Mouse (Mus musculus) R1 (cell line): Measurements from ENCODE around the gene Msi2.

Experiments used
- DNase-seq: peaks from one replicate; pipeline ENCODE4 v3.0.0-alpha.2; 2018; ENCODE audit warnings: low read depth, low spot score

The Msi2 gene

DNA sequence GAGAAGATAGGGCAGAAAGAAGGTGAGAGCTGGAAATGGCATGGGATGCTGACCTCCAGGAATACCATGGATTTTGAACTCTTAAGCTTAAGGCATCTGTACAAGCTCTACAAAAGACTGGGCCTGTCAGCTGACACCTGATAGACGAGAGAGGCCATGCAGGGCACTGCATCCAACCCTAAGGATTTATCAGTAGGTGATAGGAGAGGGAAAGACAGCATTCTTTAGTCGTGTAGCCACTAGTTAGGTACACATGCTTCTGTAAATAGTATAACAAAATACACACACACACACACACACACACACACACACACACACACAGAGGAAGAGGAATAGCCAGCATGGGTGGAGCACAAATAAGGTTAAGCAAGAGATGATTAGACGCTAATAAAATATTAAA is 269.7 kb downstream of the Msi2 start:
- no peak for DNase-seq

DNA sequence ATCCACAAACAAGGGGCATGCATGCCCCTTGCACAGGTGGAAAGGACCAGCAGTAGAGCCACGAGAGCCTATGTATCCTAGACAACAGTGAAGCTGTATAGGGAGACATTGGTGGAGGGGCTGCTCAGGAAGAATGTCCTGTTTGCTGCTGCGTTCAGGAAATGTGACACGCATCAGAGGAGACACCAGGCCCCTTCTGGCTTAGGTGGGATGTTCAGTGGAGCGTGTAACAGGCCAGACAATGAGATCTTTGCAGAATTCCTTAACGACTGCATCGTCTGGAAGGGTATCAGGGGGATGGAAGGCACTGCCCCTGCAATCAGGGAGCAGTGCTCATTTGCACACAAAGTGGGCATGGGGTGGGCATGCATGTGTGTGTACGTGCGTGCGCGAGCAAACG is 271.0 kb downstream of the Msi2 start:
- DNase-seq: no peak

DNA sequence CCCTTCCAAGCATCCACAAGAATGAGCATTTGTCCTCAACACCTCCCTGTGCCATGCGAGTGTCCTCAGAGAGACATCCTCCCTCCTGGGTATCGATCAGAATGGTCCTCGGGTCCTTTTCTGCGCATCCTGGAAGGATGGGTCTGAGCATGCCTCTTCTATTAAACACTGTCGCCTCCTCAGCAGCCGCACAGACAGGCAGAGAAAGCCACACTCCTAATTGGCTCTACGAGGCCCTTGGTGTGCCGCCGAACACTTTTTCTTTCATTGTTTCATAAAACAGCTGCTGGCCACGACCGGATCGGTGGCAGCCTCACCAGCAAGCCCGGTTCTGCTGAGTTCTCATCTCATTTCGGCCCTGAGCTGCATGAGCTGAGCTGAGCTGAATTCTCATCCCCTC is 274.4 kb downstream of the Msi2 start:
- DNase-seq: no peak

DNA sequence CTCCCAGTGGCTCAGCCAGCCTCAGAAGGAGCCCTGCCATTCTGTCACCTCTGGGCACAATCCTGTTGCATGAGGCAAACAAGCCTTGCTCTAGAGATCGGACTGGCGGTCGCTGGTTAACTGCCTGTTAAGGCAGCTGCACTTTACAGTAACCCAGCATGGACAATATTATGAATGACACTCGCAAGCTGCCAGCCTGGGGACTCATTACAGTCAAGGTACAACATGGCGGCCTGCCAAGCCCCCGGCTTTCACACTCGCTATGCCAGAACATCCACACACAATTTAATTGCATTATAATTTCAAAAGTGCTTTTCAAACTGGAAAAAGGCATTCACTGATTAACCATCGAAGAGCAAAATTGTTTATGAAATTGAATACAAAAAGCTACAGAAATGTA is 275.0 kb downstream of the Msi2 start:
- DNase-seq: no peak

DNA sequence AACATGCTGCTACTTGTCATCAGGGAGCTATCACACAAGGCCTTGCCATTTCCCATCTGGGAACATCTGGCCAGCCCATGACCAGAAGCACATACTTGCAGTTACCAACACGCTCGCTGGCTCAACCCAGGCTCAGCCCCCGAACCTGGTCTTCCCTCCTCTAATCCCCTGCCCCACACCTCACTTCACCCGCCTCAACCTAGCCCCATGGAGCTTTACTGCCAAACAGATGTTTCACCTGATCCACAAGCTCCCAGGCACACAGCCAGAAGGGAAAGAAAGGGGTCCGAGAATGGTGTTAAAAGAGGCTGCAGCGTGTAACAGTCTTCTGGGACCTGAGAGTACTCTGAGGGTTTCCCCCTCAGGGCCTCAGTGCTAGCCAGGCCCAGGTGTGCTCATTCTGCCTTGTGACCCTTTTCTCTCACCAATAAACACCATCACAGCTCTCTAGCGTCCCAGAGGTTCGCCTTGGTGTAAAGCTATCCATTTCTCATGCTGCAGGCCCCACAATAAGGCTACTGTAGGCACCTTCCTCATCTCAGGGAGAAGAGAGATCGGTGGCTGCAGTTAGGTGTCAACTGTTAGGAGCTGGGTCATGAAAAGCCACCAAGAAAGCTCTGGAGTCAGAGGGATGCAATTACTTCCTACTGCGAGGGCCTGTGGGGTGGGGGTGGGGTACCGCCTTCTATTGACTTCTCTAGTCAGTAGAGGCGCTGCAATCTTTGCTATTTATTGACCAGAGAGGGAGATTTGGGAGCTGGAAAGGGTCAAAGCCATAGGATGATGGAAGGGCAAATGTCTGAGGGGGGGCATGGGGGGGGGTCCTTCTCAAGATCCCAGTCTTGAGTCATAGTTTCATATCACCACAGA is 276.2 kb downstream of the Msi2 start:
- DNase-seq: peak; percentile 35

DNA sequence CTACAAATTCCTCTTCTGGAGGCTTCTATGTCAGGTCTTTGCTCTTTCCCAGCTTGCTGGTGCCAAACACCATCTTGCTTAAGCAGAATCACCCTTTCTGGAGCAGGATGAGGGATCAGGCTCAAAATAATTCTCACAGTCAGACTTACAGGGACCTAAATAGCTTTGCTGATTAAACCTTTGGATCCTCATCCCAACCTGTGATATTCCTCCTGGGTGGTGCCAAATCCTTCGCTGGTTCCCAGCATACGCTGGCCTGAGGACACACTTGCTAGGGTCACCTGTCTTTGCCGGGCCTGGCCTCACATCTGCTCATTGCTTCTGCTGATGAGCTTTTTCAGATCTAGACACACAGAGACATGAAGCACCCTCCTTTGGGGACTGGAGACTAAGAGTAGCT is 279.7 kb downstream of the Msi2 start:
- DNase-seq: no peak

DNA sequence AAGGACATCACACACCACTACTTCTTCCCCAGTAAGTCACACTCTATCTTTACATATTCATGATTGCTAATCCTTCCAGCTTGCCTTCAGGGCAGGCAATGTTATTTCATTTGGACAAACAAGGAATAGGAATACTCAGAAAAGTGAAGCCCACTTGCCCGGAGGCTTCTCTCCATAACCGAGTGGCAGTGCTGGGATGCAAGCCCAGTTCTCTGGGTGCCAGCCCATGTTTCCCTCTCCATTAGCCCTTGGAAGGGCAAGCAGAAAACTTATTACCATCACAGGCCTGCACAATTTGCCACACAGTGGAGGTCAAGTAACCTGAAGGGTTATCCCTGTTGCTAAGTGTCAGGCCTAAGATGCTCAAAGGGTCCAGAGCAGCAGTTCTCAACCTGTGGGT is 281.7 kb downstream of the Msi2 start:
- no peak for DNase-seq

DNA sequence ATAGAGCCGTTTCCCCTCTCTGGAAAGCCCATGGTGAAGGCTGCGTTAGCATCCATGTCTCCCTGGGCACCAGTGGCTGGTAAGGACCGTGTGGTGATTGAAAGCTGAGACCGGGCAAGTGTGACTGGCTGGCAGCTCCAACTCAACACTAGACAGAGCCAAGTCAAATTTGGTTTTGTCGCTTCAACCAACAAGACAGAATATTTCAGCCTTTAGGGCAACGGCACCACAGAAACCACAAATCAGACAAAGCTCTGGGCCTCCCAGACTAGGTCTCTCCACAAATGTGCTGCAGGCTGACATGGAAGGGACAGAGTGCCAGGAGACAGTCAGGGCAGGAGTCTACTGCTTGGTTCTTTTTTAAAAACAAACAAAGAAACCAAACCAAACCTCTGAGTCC is 282.8 kb downstream of the Msi2 start:
- DNase-seq: no peak

DNA sequence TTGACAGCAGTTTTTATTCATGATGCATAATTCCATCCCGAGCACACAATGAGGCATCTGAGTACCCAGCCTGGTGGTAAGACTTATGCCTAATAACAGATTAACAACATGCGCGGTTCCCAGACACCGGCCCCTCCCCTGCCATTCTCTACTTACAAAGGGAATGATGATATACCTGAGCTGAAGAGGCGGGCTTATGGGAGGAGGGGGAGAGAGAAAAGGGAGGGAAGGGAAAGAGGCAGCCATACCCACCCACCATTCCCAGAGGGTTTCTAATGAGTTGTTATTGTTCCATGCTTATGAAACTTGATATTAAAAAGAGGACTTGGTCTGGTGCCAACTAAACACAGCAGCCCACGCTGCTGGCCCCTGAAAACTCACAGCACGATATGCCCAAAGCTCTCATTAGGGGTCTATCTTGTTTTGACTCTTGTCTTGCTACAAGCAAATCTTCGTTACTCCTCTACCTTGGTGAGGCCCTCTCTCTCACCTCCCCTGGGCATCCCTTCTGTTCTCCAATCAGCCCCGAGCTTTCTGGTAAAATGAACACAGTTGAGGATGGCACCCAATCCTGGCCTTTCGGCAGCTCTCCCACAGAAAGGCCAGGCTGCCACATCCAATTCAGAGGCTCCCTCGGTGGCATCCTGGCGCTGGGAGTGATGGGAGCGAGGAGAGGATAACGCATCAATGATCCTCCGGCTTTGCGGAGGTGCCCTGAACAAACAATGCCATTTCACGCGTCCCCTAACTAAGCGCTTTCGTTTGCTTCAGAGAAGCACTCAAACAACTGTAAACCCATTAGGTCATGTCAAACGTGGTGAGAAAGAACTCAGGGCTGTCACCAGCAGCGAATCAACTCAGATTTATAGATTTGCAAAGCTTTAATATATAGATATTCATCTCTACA is 286.7 kb downstream of the Msi2 start:
- no peak for DNase-seq

DNA sequence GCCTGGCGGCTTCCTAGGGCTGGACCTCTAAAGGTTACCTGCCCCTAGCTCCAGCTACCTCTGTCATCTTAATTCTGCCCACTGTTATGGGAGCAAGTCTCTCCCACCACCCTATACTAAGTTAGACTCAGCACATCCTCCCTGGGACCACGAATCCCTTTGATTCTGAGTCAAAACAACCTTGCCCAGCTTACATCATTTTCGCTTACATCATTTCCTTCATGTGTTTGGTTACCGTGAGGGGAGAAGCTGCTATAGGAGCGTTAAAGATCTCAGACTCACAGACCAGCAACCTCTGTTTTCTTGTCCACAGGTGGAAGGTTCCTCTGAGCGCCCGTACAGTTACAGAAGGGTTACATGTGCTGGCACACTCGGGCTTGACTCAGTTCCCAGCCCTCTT is 288.0 kb downstream of the Msi2 start:
- DNase-seq: no peak

DNA sequence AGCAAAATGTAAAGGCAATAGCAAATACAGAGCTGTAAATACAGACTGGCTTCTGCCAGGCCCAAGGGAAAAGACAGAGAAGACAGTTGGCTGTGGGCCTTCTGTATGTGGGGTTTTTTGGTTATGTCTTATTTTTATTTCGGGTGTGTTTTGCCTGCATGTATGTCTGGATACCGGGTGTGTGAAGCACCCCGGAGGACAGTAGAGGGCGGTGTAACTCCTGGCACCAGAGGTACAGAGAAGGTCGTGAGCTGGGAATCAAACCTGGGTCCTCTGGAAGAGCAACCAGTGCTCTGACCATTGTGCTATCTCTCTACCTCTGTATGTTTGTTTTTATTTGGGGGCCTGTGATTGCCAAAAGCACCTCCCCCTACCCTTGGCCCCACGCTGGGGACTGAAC is 288.6 kb downstream of the Msi2 start:
- peak; percentile 53 for DNase-seq

DNA sequence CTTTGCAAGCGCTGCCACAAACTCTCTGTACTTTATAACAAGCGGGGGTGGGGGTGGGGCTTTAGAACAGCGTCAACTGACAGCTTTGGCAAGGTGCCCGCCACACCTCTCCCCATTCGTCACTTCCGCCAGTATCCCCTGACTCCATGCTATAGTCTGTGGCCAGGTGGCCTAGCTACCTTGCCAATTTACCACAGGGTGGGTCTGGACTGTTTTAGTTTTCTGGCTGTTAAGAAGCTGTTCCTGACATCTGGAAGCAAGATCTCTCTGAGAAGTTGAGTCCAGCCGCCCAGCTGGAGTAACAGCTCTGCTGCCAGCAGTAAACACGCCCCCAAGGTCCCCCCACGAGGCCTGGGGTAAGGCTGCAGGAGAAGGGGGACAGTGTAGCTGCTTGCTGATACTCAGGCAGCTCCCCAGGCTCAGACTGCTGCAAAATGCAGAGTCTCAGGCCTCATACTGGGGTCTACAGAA is 292.6 kb downstream of the Msi2 start:
- no peak for DNase-seq

DNA sequence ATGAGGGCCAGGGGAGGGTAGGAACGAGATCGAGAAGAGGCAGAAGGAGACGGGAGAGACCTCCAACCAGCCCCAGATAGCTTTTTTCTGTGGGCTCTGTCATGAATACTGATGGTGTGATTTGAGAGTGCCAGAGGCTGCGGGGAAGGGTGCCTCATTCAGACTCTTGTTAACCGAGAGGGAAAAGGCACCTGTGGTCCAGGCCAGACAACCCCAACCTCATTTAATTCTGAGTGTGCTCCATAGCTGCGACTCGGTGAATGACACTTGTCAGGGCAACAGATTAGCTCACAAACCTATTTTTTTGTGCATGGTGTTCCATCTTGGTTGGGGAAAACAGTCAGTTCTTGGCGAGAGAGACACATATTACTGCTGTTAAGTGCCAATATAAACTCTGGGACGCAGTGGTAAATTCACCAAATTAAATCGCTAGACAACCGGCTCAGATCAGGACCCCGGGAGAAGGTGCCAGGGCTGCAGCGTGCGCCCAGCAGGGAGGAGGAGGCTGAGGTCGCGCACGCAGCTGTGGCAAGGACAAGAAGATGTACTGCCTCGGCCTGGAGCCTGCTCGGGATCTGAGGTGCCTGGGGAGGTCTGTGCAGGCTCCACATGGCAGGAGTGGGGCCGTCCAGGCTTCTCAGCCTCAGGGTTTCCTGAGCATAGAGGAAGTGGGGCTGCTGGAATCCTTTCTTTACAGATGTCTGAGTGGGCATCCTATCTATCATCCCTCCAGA is 294.1 kb downstream of the Msi2 start:
- DNase-seq: no peak

DNA sequence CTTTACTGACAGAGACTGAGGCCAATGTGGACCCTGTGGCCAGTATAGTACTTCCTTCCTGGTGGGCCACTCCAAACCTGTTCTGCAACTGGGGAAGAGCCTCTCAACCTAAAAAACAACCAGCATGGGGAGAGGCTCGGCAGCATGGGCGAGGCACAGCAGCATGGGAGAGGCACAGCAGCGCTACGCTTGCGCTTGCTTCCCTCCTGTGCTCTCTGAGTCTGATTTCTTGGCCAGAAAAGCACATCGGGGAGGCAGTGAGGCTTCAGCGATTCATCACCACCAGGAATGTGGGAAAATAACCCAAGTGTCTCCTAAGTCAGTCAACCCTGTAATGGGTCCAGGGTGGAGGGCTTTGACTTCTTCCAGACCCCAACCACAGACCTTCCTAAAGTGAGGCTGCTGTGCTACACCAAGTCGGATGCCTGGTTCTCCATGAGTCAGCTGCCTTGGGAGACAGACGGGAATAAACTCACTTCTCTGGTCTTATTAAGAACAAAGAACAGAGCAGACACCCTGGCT is 297.2 kb downstream of the Msi2 start:
- no peak for DNase-seq

DNA sequence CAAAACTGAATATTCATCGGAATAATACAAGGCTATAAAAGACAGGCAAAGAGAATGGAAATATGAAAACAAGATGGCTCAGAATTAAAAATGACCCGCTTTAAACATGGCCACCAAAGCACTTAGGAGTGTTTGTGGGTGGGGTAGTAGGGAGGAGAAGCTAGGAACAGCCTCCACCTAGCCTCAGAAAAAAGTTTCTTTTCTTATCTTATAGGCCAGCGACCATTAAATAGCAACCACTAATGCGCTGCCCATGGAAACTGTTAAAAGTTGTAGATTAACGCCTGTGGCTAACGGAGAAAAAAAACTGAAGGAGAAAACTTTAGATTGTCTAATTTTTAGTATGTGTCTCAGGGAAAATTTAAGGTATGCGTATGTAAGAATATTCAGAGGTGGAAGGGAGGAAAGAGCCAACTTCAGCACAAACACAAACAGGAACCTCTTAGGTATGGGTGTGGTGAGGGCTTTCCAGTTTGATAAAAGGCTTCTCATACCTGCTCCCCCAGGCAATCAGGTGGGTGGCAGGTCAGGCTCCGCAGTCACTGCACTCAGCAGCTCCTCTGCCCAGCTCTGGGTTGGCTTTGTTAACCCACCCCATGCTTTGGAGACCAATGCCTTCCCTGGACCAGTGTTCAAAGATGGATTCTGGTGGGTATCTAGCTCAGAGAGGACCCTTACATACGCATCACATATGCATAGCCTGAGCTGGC is 298.5 kb downstream of the Msi2 start:
- no peak for DNase-seq

DNA sequence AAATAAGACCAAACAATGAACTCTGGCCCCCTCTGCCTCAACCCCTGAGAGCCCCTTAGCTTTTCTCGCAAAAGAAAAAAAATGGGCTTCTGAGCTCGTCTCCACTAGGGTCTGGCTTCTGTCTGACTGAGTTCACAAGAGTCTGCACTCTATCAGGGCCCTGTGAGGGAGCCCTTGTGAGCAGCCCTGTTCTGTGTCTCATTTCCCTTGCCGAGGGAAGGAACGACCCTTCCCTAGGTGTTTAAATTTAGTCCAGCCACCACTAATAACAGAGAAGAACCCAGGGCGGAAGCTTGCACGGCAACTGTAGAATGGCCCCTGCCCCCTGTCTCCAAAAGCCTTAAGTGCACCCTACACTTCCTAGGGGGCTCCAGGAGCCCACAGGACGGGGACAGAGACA is 299.2 kb downstream of the Msi2 start:
- no peak for DNase-seq

DNA sequence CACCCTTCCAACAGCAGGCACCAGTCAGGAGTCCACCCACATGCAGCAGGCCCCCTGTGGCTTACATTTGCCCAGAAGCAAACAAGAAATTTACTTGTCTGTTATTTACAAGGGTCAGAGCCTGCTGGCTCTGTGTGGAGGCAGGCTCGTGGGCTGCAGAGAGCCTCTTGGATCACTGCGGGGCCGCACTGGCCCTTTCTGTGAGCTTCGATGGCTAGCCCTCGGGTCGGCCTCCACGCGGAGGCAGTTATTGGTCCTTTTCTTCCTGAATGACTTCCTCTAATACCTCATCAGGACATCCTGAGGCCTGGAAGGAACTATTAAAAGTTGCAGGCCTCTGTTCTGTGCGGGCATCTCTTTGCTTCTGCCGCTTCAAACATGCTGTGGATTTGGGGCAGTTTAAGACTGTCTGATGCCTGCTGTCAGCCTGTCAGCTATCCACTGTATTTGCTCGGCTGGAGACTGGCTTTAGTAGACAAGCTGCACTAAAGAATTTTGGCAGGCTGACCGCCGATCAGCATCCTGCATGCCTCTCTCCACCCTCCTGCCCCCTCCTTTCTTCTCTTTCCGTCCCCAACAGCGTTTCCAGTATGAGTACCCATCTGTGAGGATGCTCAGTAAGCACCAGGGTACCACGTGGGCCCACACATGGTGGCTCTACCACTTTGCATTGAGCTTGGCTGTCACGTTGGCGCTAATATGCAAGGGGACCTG is 304.0 kb downstream of the Msi2 start:
- no peak for DNase-seq

DNA sequence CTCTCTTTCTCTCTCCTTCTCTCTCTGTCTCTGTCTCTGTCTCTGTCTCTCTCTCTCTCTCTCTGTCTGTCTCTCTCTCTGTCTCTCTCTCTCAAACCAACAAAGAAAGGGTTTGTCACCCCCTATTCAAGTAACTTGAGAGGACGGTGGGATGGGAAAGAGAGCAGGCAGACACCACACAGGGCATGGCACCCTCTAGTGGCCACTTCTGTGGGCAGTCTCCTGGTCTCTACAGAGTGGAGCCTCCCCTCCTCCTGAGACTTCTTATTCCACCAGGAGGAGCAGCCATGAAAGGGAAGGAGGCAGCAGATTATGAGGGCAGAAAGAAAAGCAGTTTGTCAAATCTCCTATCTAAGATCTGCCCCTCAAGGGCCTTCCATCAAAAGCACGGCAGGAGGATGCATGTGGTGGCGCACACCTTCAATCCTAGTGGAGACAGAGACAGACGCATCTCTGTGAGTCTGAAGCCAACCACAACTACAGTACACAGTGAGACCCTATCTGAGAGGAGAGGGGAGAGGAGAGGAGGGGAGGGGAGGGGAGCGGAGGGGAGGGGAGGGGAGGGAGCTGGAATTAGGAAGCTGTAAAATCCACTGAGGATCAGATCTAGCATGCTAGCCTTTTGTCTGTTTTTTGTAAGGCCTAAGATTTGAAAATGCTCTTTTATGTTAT is 305.8 kb downstream of the Msi2 start:
- DNase-seq: peak; percentile 64

DNA sequence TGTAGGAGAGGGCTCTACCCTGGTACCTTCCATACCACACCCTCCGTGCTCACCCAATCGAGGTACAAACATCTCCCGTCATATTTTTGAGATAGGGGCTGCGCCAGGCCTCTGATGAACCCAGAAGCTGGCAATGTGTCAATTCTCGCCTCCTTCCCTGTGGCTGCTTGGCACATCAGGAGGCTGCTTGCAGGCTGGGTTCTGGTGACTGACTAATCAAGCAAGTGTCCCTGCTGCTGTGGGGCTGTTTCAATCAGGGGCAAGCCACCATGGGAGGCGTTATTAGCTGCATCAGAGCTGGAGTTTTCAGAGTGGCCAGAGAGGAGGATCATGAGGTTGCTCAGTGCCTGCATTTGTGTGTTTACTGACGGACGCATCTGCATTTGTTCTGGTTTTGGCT is 310.0 kb downstream of the Msi2 start:
- no peak for DNase-seq

DNA sequence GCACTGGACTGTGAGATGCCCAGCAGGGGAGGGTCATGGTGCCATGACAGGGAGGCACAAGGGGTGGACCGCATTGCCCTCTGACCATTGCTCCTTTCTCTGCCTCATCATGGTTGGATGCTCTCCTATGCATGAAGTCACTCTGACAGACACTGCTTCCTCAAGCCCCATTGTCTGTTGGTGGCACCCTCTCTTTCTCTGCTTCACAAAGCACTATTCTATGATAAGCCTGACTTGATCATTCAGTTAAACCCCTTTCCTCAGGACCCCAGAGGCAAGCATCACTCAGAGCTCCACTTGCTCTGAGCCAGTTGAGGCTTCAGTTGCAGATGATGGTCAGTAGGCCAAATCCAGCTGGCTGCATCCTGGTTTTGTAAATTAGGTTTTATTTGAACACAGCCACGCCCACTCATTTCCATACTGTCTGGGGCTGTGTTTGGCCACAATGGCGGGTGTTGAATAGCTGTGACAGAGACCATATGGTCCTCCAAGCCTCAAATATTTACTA is 311.9 kb downstream of the Msi2 start:
- peak; percentile 48 for DNase-seq
